Mouse (Mus musculus): Measurements from ENCODE around the gene Mapkapk2. TPM values are rescaled to one million over a fixed set of nuclear protein-coding genes. Genes with fewer than 3 reads are reported as not detected.

The Mapkapk2 gene
- total RNA-seq, 2 experiments from 2014 or later = 205 to 213 TPM

- no peak for DNase-seq
Measured at GRCm38 (mm10) chr1:131020425-131021310, 77.0 kb downstream of the Mapkapk2 start.

GRCm38 (mm10) chr1:131019492-131020098 lies 78.0 kb downstream of the Mapkapk2 start, which contains the start of gene Il10:
Gene Il10 (plus strand): TSS chr1:131019845.
- no peak for DNase-seq

- DNase-seq = no peak
Measured at GRCm38 (mm10) chr1:131015879-131016278, 81.7 kb downstream of the Mapkapk2 start.

- DNase-seq = no peak
Measured at GRCm38 (mm10) chr1:131015281-131015680, 82.3 kb downstream of the Mapkapk2 start.

GRCm38 (mm10) chr1:131013926-131014325 lies 83.7 kb downstream of the Mapkapk2 start:
- DNase-seq = no peak

- DNase-seq = no peak
Measured at GRCm38 (mm10) chr1:131012494-131012893, 85.1 kb downstream of the Mapkapk2 start.

- DNase-seq = no peak
Measured at GRCm38 (mm10) chr1:131010201-131011153, 87.1 kb downstream of the Mapkapk2 start.

- no peak for DNase-seq
Measured at GRCm38 (mm10) chr1:131006069-131006468, 91.6 kb downstream of the Mapkapk2 start.

Other genes with a start within 250 kb of the Mapkapk2 start
- not detected for gene Fcmr, start 232.2 kb downstream of the Mapkapk2 start, total RNA-seq (2021)
- not detected for gene Il24, start 210.4 kb downstream of the Mapkapk2 start, total RNA-seq (2021)
- gene Il20, start 186.4 kb downstream of the Mapkapk2 start, total RNA-seq (2021) = not detected
- not detected for gene Il19, start 157.7 kb downstream of the Mapkapk2 start, total RNA-seq (2021)
- gene Il10, start 78.0 kb downstream of the Mapkapk2 start, total RNA-seq (2021) = not detected
- gene Dyrk3, start 40.5 kb upstream of the Mapkapk2 start, total RNA-seq (2021) = 1 to 10 TPM; 4.3 to 7.3 TPM
- gene Eif2d, start 55.4 kb upstream of the Mapkapk2 start, total RNA-seq (2021) = 10 to 100 TPM; 34.8 to 46.9 TPM
- gene Rassf5, start 147.4 kb upstream of the Mapkapk2 start, total RNA-seq (2021) = 10 to 100 TPM; 13.4 to 14.1 TPM
- gene Ikbke, start 181.8 kb upstream of the Mapkapk2 start, total RNA-seq (2021) = 10 to 100 TPM in 1 of 2 experiments, 1 to 10 TPM in 1; 6.6 to 20.5 TPM

Data from adrenal gland, postnatal 36 days (tissue).